Mouse (Mus musculus): ENCODE results near the gene Rdh16f2. TPM values are rescaled to one million over a fixed set of nuclear protein-coding genes. Genes with fewer than 3 reads are reported as not detected.
"Not testable (repeated sequence)": the region's sequence is repeated elsewhere in the genome, so short reads cannot be mapped to it uniquely, and the experiment has no call there.

The Rdh16f2 gene
- polyA plus RNA-seq (2016; fragmentation: Nextera tagmentation; extraction: Ambion mirVana), result not detected in 2 replicates

GRCm38 (mm10) chr10:127866232-127866631 is at the start of gene Rdh16f2:
TSS of gene Rdh16f2 (plus strand) at chr10:127866474.
- H3K4me1 ChIP-seq, result no peaks in the 10 kb centered on the region
- no peaks in the 10 kb centered on the region for H3K36me3 ChIP-seq
- H3K27ac ChIP-seq, result no peak within 1 kb of the TSS
- no peaks in the 10 kb centered on the region for H3K27me3 ChIP-seq
- no peak within 1 kb of the TSS for H3K4me3 ChIP-seq
- no peak within 1 kb of the TSS for H3K4me2 ChIP-seq (replicated peaks)
- ATAC-seq (ENCODE audit: low FRiP score), result no peak
- no peak within 1 kb of the TSS for H3K9ac ChIP-seq
- WGBS, result 81% methylated on average over 3 of the region's 3 CpGs
- 0 out of 2 replicates have a peak, but pooled peaks cover 5% of the 10 kb centered on the region for H3K9me3 ChIP-seq (replicated peaks)

DNA sequence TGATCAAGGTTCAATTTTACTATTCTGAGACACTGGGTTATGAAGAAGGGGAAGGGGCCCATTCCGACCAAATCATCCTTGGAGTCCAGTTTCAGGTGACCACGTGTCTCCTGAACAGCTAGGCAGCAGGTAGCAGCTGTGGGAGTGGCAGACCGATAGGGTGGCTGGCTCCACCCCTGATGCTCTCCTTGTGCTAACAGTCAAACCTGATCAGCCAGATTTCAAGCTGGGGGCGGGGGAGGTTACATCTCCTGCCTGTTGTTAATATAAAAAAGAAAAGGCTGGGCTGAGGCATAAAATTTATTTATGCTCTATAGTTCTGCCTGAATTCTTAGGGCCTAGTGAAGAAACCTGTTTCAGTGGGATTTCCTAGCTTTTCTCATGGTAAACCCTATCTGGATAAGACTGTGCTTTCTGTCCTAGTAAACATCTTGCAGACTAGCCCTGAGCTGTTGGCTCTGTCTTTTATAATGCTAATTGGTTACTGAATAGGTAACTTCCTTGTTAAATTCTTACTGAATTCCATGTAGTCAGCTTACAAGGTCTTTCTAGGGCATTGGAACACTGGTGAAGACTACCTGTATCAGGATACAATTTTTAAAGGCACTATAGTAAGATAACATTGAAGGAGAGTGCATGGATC is 48.9 kb upstream of the Rdh16f2 start:
- not testable (repeated sequence) for H3K27me3 ChIP-seq; H3K4me1 ChIP-seq; H3K9me3 ChIP-seq (replicated peaks); H3K9ac ChIP-seq; H3K36me3 ChIP-seq; H3K4me2 ChIP-seq (replicated peaks); H3K27ac ChIP-seq; ATAC-seq (ENCODE audit: low FRiP score); H3K4me3 ChIP-seq
- 79% methylated on average over 4 of the region's 4 CpGs for WGBS

DNA sequence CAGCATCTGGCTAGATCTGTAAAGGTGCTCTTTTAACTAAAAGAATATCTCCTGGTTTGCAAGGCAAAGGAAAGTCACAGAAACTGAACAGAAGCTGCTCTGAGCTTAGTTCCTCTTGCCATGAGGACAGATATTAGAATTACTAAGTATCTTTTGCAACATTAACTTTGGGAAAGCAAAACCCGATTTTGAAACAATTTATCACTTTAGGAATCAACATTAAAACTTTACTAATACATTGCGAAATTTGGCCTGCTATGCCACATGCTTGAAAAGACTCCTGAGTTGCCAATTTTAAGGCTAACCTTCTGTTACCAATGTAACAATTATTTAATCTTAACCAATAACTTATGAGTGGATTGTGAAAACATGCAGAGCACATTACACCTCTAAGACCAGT is 44.5 kb upstream of the Rdh16f2 start:
- not testable (repeated sequence) for H3K4me3 ChIP-seq; H3K36me3 ChIP-seq; H3K4me1 ChIP-seq; H3K9ac ChIP-seq; H3K27ac ChIP-seq; H3K4me2 ChIP-seq (replicated peaks); H3K9me3 ChIP-seq (replicated peaks); ATAC-seq (ENCODE audit: low FRiP score); H3K27me3 ChIP-seq
- 85% methylated on average over 2 of the region's 2 CpGs for WGBS

DNA sequence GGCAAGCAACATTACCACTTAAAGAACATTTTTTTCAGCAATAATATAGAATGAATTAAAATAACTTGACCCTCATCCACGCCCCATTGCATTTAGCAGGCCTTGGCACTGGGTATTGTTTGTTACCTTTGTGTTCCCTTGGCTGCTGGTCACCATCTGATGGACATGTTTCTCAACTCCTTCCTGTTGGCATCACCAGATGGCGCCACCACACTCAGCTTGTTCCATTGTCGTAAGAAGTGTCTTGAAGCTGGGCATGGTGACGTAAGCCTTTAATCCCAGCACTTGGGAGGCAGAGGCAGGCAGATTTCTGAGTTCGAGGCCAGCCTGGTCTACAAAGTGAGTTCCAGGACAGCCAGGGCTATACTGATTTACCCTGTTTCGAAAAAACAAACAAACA is 40.9 kb upstream of the Rdh16f2 start:
- Histone ChIP-seq H3K4me3 (no peak overlapping the region), H3K36me3 (no peaks in the 10 kb centered on the region), H3K9ac (no peak overlapping the region), H3K27me3 (no peaks in the 10 kb centered on the region), H3K9me3 (replicated peaks) (peaks cover 3% of the 10 kb centered on the region; the same call in 1 of the 2 replicates), H3K4me1 (no peaks in the 10 kb centered on the region), H3K27ac (no peak overlapping the region), H3K4me2 (replicated peaks) (no peak overlapping the region)
- no peak for ATAC-seq (ENCODE audit: low FRiP score)
- 82% methylated on average over 6 of the region's 6 CpGs for WGBS

GRCm38 (mm10) chr10:127829121-127829520 is 37.2 kb upstream of the Rdh16f2 start:
- Histone ChIP-seq H3K4me1 (no peaks in the 10 kb centered on the region), H3K4me3 (no peak overlapping the region), H3K27ac (no peak overlapping the region), H3K36me3 (no peaks in the 10 kb centered on the region), H3K4me2 (replicated peaks) (no peak overlapping the region), H3K27me3 (no peaks in the 10 kb centered on the region), H3K9ac (no peak overlapping the region), H3K9me3 (replicated peaks) (no peaks in the 10 kb centered on the region)
- WGBS, result 77% methylated on average over 3 of the region's 3 CpGs
- no peak for ATAC-seq (ENCODE audit: low FRiP score)

DNA sequence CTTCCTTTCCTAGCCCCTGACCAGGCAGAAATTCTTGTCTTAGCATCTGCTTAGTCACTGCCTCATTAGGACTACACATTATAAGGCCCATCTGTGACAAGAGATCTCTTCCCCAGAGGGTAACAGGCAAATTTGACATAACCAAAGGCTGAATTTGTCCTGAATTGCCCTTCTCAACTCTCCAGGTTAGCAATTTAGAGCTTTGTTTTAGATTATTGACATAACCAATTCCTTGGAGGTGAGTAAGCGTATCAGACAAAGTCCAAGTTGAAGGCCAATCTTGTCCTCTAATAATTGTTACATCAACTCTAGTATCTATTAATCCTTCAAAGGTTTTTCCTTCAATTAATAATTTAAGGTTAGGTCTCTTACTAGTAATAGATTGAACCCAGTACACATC is 32.1 kb upstream of the Rdh16f2 start:
- not testable (repeated sequence) for H3K4me3 ChIP-seq; H3K4me1 ChIP-seq; ATAC-seq (ENCODE audit: low FRiP score); H3K9me3 ChIP-seq (replicated peaks); H3K4me2 ChIP-seq (replicated peaks); H3K27me3 ChIP-seq; H3K27ac ChIP-seq; H3K9ac ChIP-seq; H3K36me3 ChIP-seq
- 86% methylated on average over 1 of the region's 1 CpGs for WGBS

- H3K9ac ChIP-seq, result no peak overlapping the region
- H3K36me3 ChIP-seq, result no peaks in the 10 kb centered on the region
- H3K4me3 ChIP-seq, result no peak overlapping the region
- no peaks in the 10 kb centered on the region for H3K4me1 ChIP-seq
- H3K9me3 ChIP-seq (replicated peaks), result no peaks in the 10 kb centered on the region; the same call in none of the 2 replicates
- no peak overlapping the region for H3K4me2 ChIP-seq (replicated peaks)
- no peak for ATAC-seq (ENCODE audit: low FRiP score)
- no peak overlapping the region for H3K27ac ChIP-seq
- 90% methylated on average over 5 of the region's 5 CpGs for WGBS
- no peaks in the 10 kb centered on the region for H3K27me3 ChIP-seq
Measured at GRCm38 (mm10) chr10:127835292-127835691, 31.0 kb upstream of the Rdh16f2 start.

DNA sequence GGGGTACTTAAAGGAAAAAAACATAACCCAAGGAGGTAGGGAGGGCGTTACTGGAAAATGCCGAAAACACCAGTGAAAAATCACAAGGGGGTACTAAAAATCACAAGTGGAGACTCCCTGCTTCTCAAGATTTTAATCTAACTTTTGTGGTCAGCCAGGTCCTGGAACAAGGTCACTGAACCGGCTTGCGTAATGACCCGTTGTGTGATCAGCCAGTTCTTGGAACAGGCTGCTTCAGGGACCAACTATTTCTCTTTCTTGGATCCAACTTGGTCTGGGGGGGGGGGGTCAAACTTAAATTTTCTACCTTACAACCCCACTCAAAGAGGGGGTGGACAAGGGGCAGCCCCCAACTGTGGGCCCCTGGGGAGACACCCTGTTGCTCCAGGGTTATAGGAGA is 28.5 kb upstream of the Rdh16f2 start:
- H3K4me2 ChIP-seq (replicated peaks); H3K9me3 ChIP-seq (replicated peaks); H3K4me1 ChIP-seq; H3K9ac ChIP-seq; H3K27ac ChIP-seq; H3K36me3 ChIP-seq; H3K4me3 ChIP-seq; ATAC-seq (ENCODE audit: low FRiP score); H3K27me3 ChIP-seq: not testable (repeated sequence)
- 94% methylated on average over 5 of the region's 5 CpGs for WGBS

- Histone ChIP-seq H3K4me2 (replicated peaks) (no peak overlapping the region), H3K4me3 (no peak overlapping the region), H3K4me1 (no peaks in the 10 kb centered on the region), H3K9ac (no peak overlapping the region), H3K27me3 (no peaks in the 10 kb centered on the region), H3K36me3 (no peaks in the 10 kb centered on the region), H3K27ac (no peak overlapping the region), H3K9me3 (replicated peaks) (no peaks in the 10 kb centered on the region; the same call in none of the 2 replicates)
- no peak for ATAC-seq (ENCODE audit: low FRiP score)
- 90% methylated on average over 2 of the region's 2 CpGs for WGBS
Measured at GRCm38 (mm10) chr10:127838539-127838938, 27.7 kb upstream of the Rdh16f2 start.

DNA sequence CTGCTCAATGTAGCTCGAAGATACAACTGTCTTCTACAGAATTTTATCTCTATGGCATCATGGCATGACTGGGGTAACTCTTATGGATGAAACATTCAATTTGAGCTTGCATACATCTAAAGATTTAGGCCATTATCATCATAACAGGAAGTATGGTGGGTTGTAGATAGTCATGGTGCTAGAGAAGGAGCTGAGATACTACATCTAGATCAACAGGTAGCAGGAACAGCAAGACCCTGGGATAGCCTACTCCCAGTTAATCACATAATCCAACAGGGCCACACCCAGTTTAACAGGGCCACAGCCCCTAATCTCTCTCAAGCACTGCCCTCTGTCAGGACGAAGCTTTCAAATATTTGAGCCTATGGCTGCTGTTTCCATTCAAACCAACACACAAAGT is 25.5 kb upstream of the Rdh16f2 start:
- 76% methylated on average over 2 of the region's 2 CpGs for WGBS
- no peak overlapping the region for H3K4me3 ChIP-seq
- no peak for ATAC-seq (ENCODE audit: low FRiP score)

GRCm38 (mm10) chr10:127845945-127846344 is 20.3 kb upstream of the Rdh16f2 start:
- not testable (repeated sequence) for H3K9ac ChIP-seq; H3K4me3 ChIP-seq; H3K36me3 ChIP-seq; ATAC-seq (ENCODE audit: low FRiP score); H3K4me1 ChIP-seq; H3K9me3 ChIP-seq (replicated peaks); H3K27ac ChIP-seq; H3K27me3 ChIP-seq; H3K4me2 ChIP-seq (replicated peaks)
- WGBS, result 93% methylated on average over 5 of the region's 5 CpGs

More for the DNA sequence above, 25.5 kb upstream of the Rdh16f2 start:
- Histone ChIP-seq H3K27ac (no peak overlapping the region), H3K9ac (no peak overlapping the region), H3K9me3 (replicated peaks) (no peaks in the 10 kb centered on the region; the same call in none of the 2 replicates), H3K4me1 (no peaks in the 10 kb centered on the region), H3K36me3 (no peaks in the 10 kb centered on the region), H3K4me2 (replicated peaks) (no peak overlapping the region), H3K27me3 (no peaks in the 10 kb centered on the region)

GRCm38 (mm10) chr10:127848089-127848488 is 18.2 kb upstream of the Rdh16f2 start:
- Histone ChIP-seq H3K36me3 (no peaks in the 10 kb centered on the region), H3K27me3 (no peaks in the 10 kb centered on the region), H3K4me3 (no peak overlapping the region), H3K27ac (no peak overlapping the region), H3K4me1 (no peaks in the 10 kb centered on the region), H3K9ac (no peak overlapping the region), H3K9me3 (replicated peaks) (no peaks in the 10 kb centered on the region), H3K4me2 (replicated peaks) (no peak overlapping the region)
- WGBS, result 70% methylated on average over 1 of the region's 1 CpGs
- no peak for ATAC-seq (ENCODE audit: low FRiP score)

DNA sequence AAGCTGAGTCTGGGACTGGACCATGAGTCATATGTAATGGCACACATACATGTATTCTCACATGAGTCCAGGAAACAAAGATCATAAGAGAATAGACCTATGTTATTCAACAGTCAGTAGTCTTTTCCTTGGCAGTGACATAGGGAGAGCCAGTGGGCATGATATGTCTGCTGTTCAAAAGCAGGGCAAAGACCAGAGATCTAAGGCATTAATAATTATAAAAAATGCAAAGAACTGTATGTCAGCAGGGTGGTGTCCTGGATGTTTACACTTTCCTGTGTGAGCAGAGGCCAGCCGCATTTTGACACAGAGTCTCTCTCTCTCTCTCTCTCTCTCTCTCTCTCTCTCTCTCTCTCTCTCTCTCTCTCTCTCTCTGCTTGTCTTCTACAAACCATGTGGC is 16.6 kb upstream of the Rdh16f2 start, which contains the start of gene Rdh19:
TSS of gene Rdh19 (plus strand) at position 301 of the 400 bp plus-strand sequence.
- H3K36me3 ChIP-seq, result no peaks in the 10 kb centered on the region

More for the DNA sequence above, 16.6 kb upstream of the Rdh16f2 start, which contains the start of gene Rdh19:
- Histone ChIP-seq H3K4me3 (no peak within 1 kb of the TSS), H3K4me1 (no peaks in the 10 kb centered on the region), H3K4me2 (replicated peaks) (no peak within 1 kb of the TSS), H3K9ac (no peak within 1 kb of the TSS), H3K27ac (no peak within 1 kb of the TSS), H3K9me3 (replicated peaks) (no peaks in the 10 kb centered on the region), H3K27me3 (no peaks in the 10 kb centered on the region)
- ATAC-seq (ENCODE audit: low FRiP score), result no peak
- 88% methylated on average over 1 of the region's 1 CpGs for WGBS
